Mouse (Mus musculus): ENCODE measurements around the gene Calr. TPM values are rescaled to one million over a fixed set of nuclear protein-coding genes. Genes with fewer than 3 reads are reported as not detected.
A peak's percentile ranks its signal among the peaks of the same experiment; 100 is the strongest.

Gene Calr
- polyA plus RNA-seq, 1 experiment from 2014 or later, result 735 TPM

DNA sequence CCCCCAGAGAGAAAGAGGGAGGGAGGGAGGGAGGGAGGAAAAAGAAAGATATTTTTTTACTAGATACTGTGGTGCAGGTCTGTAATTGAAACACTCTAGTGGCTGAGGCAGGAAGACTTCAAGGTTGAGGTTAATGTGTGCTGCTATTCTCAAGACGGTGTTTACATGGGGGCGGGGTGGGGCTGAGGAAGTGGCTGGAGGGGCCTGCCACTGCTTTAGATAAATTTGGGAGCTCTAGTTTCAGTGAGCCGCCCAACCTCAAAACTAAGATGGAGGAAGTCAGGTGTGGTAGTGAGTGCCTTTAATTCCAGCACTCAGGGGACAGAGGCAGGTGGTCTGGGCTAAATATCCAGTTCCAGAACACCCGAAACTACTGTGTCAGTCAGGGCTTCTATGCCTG is 21.1 kb downstream of the Calr start:
- H3K9me3 ChIP-seq, result no peaks in the 10 kb centered on the region
- 77% methylated on average over 4 of the region's 4 CpGs for WGBS
- no peaks in the 10 kb centered on the region for H3K36me3 ChIP-seq (replicated peaks)
- H3K27ac ChIP-seq, result no peak overlapping the region
- H3K4me1 ChIP-seq, result peaks cover 17% of the 10 kb centered on the region
- DNase-seq (ENCODE audit: extremely low spot score, low spot score), result no peak
- H3K27me3 ChIP-seq (ENCODE audit: poor library complexity, severe bottlenecking), result peaks cover 23% of the 10 kb centered on the region
- H3K4me3 ChIP-seq, result no peak overlapping the region

GRCm38 (mm10) chr8:84823653-84824052 is 23.1 kb downstream of the Calr start:
- Histone ChIP-seq H3K4me1 (peaks cover 17% of the 10 kb centered on the region), H3K27me3 (ENCODE audit: poor library complexity, severe bottlenecking) (peaks cover 23% of the 10 kb centered on the region), H3K36me3 (replicated peaks) (no peaks in the 10 kb centered on the region), H3K9me3 (no peaks in the 10 kb centered on the region), H3K4me3 (peak overlapping the region; percentile 39), H3K27ac (peak overlapping the region; percentile 44; the same call in 1 of the 2 replicates)
- 1% methylated on average over 18 of the region's 18 CpGs for WGBS
- DNase-seq (ENCODE audit: extremely low spot score, low spot score), result peak; percentile 76

DNA sequence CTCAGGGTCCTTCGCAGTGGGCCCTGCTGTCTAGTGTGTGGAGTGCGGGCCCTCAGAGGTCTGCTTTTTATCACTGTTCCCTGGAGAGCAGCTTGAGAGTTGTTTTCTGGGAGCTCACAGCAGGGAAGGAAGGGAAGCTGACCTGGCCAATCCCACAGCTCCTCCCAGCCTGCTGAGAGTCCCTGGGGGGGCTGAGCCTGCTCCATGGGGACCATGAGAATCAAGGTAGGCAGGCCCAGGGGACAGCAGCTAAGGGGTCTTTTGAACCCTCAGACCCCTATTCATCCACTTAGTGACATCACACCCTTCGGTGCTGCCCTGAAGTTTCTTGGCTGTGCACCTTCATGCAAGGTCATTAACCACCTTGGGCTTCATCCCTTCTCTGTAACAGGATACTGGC is 24.0 kb downstream of the Calr start, which contains the start of gene Dand5:
Gene Dand5 (minus strand): TSS at position 101 of the 400 bp plus-strand sequence.
- Histone ChIP-seq H3K27me3 (ENCODE audit: poor library complexity, severe bottlenecking) (peaks cover 23% of the 10 kb centered on the region), H3K27ac (peak within 1 kb of the TSS; percentile 44; the same call in 1 of the 2 replicates), H3K4me3 (peak within 1 kb of the TSS; percentile 39), H3K9me3 (no peaks in the 10 kb centered on the region), H3K36me3 (replicated peaks) (no peaks in the 10 kb centered on the region), H3K4me1 (peaks cover 17% of the 10 kb centered on the region)
- no peak for DNase-seq (ENCODE audit: extremely low spot score, low spot score)
- 26% methylated on average over 3 of the region's 3 CpGs for WGBS

- Histone ChIP-seq H3K4me1 (peaks cover 39% of the 10 kb centered on the region), H3K9me3 (no peaks in the 10 kb centered on the region), H3K27ac (no peak overlapping the region), H3K4me3 (no peak overlapping the region), H3K36me3 (replicated peaks) (no peaks in the 10 kb centered on the region), H3K27me3 (ENCODE audit: poor library complexity, severe bottlenecking) (peaks cover 62% of the 10 kb centered on the region)
- 74% methylated on average over 17 of the region's 17 CpGs for WGBS
- DNase-seq (ENCODE audit: extremely low spot score, low spot score), result no peak
Measured at GRCm38 (mm10) chr8:84816117-84816516, 30.6 kb downstream of the Calr start.

DNA sequence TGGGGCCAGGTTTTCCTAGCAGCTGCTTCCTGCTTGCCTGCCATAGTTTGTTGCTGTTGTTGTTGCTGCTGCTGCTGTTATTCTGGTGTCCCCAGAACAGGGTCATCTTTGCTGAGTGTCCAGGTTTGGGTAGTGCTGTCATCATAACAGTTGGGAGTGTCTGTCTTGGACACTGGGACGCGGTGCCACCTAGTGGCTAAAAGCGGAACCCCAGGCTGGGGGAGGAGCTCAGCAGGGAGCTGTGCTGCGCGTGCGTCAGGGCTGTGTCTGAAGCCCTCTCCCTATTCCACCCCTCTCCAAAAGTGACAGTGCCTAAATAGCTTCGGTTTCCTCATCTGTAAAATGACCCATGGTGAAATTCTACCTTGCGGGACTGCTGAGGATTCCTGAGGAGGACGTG is 31.2 kb downstream of the Calr start:
- Histone ChIP-seq H3K27ac (peak overlapping the region; percentile 58), H3K9me3 (no peaks in the 10 kb centered on the region), H3K27me3 (ENCODE audit: poor library complexity, severe bottlenecking) (peaks cover 67% of the 10 kb centered on the region), H3K36me3 (replicated peaks) (no peaks in the 10 kb centered on the region), H3K4me3 (no peak overlapping the region), H3K4me1 (peaks cover 45% of the 10 kb centered on the region)
- 9% methylated on average over 9 of the region's 9 CpGs for WGBS
- DNase-seq (ENCODE audit: extremely low spot score, low spot score), result peak; percentile 88

- Histone ChIP-seq H3K4me3 (no peak overlapping the region; the same call in 1 of the 2 replicates), H3K9me3 (no peaks in the 10 kb centered on the region), H3K27me3 (ENCODE audit: poor library complexity, severe bottlenecking) (peaks cover 73% of the 10 kb centered on the region), H3K4me1 (peaks cover 49% of the 10 kb centered on the region), H3K36me3 (replicated peaks) (no peaks in the 10 kb centered on the region), H3K27ac (peak overlapping the region; percentile 58)
- 53% methylated on average over 19 of the region's 19 CpGs for WGBS
- no peak for DNase-seq (ENCODE audit: extremely low spot score, low spot score)
Measured at GRCm38 (mm10) chr8:84814555-84815441, 31.9 kb downstream of the Calr start.

DNA sequence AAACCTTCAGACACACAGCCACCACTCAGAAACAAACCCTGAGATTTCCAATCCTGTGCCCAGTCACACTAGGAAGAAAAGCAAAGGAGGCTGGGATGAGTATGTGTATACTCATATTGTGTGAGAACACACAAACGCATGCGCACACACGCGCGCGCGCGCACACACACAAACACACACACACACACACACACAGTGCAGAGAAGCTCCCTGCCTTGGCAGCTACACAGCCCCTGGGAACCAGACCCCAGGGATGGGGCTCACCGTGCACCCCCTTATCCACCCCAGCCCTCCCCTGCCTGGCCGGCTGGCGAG is 32.5 kb downstream of the Calr start:
- WGBS, result 90% methylated on average over 11 of the region's 11 CpGs
- Histone ChIP-seq H3K27me3 (ENCODE audit: poor library complexity, severe bottlenecking) (peaks cover 79% of the 10 kb centered on the region), H3K4me1 (peaks cover 55% of the 10 kb centered on the region), H3K4me3 (no peak overlapping the region), H3K27ac (0 out of 2 replicates have a peak overlapping the region, but pooled peaks have one; percentile 11), H3K36me3 (replicated peaks) (no peaks in the 10 kb centered on the region), H3K9me3 (no peaks in the 10 kb centered on the region)
- DNase-seq (ENCODE audit: extremely low spot score, low spot score), result no peak

- Histone ChIP-seq H3K9me3 (no peaks in the 10 kb centered on the region), H3K4me3 (no peak overlapping the region), H3K4me1 (peaks cover 56% of the 10 kb centered on the region), H3K27ac (0 out of 2 replicates have a peak overlapping the region, but pooled peaks have one; percentile 11), H3K27me3 (ENCODE audit: poor library complexity, severe bottlenecking) (peaks cover 82% of the 10 kb centered on the region), H3K36me3 (replicated peaks) (no peaks in the 10 kb centered on the region)
- no peak for DNase-seq (ENCODE audit: extremely low spot score, low spot score)
- WGBS, result 94% methylated on average over 3 of the region's 3 CpGs
Measured at GRCm38 (mm10) chr8:84813830-84814229, 32.9 kb downstream of the Calr start.

DNA sequence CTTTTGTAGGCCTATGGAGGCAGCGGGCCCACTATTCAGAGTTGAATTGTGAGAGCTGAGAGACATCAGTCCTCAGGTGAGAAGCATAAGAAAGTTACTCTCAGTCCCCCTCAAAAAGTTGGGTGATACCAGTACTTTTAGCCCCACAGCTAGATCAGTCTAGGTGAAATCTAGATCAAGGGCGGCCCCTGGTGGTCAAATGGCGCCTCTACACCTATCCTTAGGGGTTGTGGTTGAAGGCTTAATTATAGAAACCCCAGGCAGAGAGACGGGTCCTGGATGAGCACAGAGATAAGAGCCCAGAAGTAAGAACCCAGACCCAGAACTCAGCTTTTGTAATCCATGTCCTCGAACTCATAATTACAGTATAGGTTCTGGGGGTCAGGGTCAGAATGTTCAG is 33.7 kb downstream of the Calr start:
- no peaks in the 10 kb centered on the region for H3K36me3 ChIP-seq (replicated peaks)
- peaks cover 56% of the 10 kb centered on the region for H3K4me1 ChIP-seq
- H3K4me3 ChIP-seq, result no peak overlapping the region
- peak; percentile 84 for DNase-seq (ENCODE audit: extremely low spot score, low spot score)
- WGBS, result 2% methylated on average over 5 of the region's 5 CpGs
- no peak overlapping the region for H3K27ac ChIP-seq
- H3K27me3 ChIP-seq (ENCODE audit: poor library complexity, severe bottlenecking), result peaks cover 90% of the 10 kb centered on the region
- H3K9me3 ChIP-seq, result no peaks in the 10 kb centered on the region

DNA sequence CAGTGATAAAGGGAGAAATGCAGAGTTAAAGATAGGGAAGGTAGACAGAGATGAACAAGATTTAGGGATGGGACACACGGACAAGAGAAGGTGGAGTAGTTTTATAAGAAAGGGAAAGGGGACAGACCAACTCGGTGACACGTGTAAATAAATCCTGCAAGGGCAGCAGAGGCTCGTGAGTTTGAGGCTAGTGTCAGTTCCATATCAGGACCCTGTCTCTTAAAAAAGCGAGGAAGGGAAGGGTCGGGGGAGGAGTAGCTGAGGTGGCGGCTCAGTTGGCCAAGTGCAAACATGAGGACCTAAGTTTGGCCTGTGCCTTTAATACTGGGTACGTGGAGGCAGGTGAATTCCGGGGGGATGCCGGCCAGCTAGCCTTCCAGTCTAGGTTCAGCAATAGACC is 35.4 kb downstream of the Calr start:
- Histone ChIP-seq H3K36me3 (replicated peaks) (no peaks in the 10 kb centered on the region), H3K27me3 (ENCODE audit: poor library complexity, severe bottlenecking) (peaks cover 96% of the 10 kb centered on the region), H3K27ac (peak overlapping the region; percentile 81), H3K4me1 (peaks cover 56% of the 10 kb centered on the region), H3K9me3 (no peaks in the 10 kb centered on the region), H3K4me3 (peak overlapping the region; percentile 41)
- DNase-seq (ENCODE audit: extremely low spot score, low spot score), result no peak
- WGBS, result 20% methylated on average over 10 of the region's 10 CpGs

DNA sequence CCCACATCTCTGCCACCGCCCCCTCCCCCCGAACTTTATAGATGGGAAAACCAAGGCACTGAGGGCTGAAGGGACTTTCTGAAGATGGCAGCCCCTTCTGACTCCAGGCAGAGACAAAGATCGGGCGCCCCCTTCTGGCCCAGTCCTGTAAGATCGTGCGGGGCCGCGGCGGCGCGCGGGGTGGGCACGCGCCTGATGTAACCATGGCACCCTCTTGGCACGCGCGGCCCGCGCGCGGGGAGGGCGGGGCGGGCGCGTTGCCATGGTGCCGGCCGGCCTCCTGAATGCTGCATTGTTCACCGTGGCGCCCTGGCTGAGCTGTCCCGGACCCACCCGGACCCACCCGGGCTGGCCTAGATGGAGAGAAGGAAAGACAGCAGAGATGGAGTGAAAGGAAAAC is 35.8 kb downstream of the Calr start:
- Histone ChIP-seq H3K9me3 (no peaks in the 10 kb centered on the region; the same call in 1 of the 2 replicates), H3K4me3 (peak overlapping the region; percentile 41), H3K27ac (peak overlapping the region; percentile 81), H3K27me3 (ENCODE audit: poor library complexity, severe bottlenecking) (peaks cover 96% of the 10 kb centered on the region), H3K4me1 (peaks cover 56% of the 10 kb centered on the region), H3K36me3 (replicated peaks) (no peaks in the 10 kb centered on the region)
- WGBS, result 1% methylated on average over 32 of the region's 32 CpGs
- DNase-seq (ENCODE audit: extremely low spot score, low spot score), result peak; percentile 92

DNA sequence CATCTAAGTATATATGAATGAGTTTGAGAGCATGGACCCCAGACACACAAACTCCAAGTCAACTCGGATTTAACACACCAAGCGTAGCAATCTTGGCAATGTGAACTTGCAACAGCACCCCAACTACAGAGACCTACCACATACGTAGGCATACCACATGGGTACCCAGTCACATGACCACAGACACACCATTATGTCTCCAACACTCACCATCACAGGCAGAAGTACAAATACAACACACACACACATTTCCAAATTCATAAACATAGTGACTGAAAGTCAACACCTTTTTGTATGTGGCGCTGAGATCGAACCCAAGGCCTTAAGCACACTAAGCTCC is 36.8 kb downstream of the Calr start:
- DNase-seq (ENCODE audit: extremely low spot score, low spot score), result no peak
- peaks cover 97% of the 10 kb centered on the region for H3K27me3 ChIP-seq (ENCODE audit: poor library complexity, severe bottlenecking)
- H3K27ac ChIP-seq, result no peak overlapping the region
- H3K9me3 ChIP-seq, result no peaks in the 10 kb centered on the region; the same call in 1 of the 2 replicates
- peaks cover 46% of the 10 kb centered on the region for H3K4me1 ChIP-seq
- no peak overlapping the region for H3K4me3 ChIP-seq
- 75% methylated on average over 5 of the region's 5 CpGs for WGBS
- H3K36me3 ChIP-seq (replicated peaks), result no peaks in the 10 kb centered on the region
